Mouse (Mus musculus) ES-Bruce4 (cell line): ENCODE results near the gene Ccdc116.

Experiments used
- CTCF ChIP-seq: IDR thresholded peaks from one replicate; pipeline ENCODE4 v1.8.1; 2011; ENCODE audit warnings: low read depth, low read length
- POLR2A ChIP-seq: IDR thresholded peaks from one replicate; pipeline ENCODE4 v1.8.1; 2011; ENCODE audit warnings: low read length; ENCODE audit not compliant: insufficient read depth

GRCm38 (mm10) chr16:17132089-17132905, 14.7 kb downstream of the Ccdc116 start, which contains the start of gene Sdf2l1:
- TF ChIP-seq CTCF (peak; percentile 63), POLR2A (peak; percentile 46)
